Mouse (Mus musculus) spleen, adult 12 weeks (tissue): ENCODE data around the gene Popdc3.
"Not testable (repeated sequence)": the region's sequence is repeated elsewhere in the genome, so short reads cannot be mapped to it uniquely, and the experiment has no call there.

Source experiments
- DNase-seq: peaks from one replicate; pipeline ENCODE4 v3.0.0; 2022; ENCODE audit warnings: low spot score

Popdc3 gene

DNA sequence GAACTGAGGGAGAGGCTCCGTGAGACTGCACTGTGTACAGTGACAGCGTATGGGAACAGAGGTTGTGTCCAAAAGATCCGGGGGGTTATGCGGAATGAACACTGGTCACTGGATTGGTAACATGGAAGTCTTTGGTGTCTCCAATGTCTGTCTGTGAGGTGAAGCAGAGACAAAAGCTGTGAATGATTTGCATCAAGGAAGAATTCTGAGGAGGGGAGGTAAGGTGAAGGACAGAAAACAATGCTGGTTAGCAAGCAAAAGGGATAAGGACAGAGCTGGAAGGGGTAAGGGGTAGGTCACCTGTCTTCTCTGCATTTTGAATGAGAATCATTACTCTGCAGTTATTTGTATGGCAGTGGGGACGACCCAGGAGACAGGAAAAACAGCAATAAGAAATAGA lies 16.6 kb downstream of the Popdc3 start:
- DNase-seq, result no peak

DNA sequence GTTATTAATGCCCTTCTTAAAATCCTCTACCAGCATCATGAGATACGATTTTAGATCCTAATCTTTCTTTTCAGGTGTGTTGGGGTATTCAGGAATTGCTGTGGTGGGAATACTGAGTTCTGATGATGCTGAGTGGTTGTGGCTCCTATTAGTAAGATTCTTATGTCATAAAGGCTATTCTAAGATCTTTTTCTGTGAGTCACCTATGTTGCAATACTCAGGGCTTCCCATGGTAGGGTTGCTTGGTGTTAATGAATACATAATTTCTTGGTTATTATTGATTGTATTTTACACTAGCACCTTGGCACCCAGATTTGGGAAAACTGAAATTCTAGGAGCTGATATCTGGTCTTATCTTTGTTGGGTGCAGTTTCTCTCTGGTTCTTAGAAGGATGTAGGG lies 26.7 kb downstream of the Popdc3 start:
- no peak for DNase-seq

- DNase-seq, result no peak
Observed at GRCm38 (mm10) chr10:45210201-45210600, 32.3 kb downstream of the Popdc3 start.

DNA sequence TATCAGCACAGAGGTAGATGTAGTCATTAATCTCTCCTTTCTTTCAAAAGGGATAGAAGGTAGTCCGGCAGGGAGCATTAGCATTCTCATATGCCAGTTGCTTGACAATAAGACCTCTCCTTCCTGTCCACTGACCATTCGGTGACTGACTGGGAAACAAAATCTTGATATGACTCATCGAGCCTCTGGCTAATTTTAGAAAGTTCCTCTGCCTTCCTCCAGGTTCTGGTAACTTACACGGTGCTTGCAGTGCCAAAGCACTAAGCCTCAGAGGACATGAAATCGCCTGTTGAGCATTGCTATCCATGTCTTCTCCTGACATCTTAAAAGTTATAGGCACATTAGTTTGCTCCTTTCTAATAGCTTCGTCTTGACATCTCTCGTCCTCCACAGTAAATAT lies 38.8 kb downstream of the Popdc3 start:
- DNase-seq, result no peak

DNA sequence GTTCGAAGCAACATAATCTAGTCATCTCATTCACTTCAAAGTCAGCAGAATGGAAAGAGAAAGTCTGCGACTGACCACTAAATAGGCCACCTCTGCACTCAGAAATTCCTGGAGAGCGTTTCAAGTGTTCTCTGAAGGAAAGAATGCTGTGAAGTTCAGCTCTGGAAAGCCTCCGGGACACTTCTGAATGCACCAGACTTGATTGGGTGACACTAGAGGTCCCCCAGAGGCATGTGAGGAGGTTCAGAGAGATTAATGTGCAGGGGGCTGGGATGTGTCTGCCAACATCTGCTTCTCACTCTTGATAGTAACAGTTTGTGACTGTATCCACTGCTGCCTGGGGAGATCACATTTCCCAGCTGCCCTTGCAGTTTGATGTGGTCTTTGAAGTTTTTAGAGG lies 52.1 kb downstream of the Popdc3 start:
- DNase-seq, result no peak

- no peak for DNase-seq
Observed at GRCm38 (mm10) chr10:45233351-45233750, 55.5 kb downstream of the Popdc3 start.

DNA sequence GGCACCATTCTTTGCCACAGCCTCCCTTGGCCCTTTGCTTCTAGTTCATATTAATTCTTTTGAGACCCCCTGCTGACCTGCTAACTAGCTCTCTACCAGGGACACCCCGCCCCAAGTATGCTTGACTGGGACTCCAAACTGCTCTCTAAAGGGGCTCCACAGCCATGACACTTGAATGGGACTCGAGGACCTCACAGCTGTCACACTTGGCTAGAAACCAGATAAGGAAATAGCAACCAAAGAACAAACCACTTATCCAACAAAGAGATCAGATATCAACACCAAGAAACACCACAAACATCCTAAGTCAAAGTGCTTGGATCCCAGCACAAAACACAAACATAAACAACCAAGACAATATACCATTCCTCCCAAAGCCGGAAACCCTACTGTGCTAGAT lies 58.4 kb downstream of the Popdc3 start:
- no peak for DNase-seq

DNA sequence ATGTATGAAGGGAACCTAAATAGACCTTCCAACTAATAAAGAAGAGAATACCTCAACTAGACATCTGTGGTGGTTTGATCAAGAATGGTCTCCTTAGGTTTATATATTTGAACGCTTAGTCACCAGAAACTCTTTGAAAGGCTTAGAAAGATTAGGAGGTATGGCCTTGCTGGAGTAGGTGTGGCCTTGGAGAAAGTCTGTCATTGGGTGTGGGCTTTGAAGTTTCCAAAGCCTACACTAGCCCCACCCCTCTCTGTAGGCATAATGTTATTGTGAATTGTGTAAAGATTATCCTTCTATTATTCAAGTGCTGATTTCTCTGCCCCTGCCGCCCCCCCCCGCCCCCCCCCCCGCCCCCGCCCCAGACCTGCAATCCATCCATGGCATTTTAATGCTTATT lies 59.6 kb downstream of the Popdc3 start:
- no peak for DNase-seq

GRCm38 (mm10) chr10:45260477-45260876 lies 82.6 kb downstream of the Popdc3 start:
- no peak for DNase-seq

GRCm38 (mm10) chr10:45262126-45262525 lies 84.2 kb downstream of the Popdc3 start:
- no peak for DNase-seq

- no peak for DNase-seq
Observed at GRCm38 (mm10) chr10:45276499-45276898, 98.6 kb downstream of the Popdc3 start.

DNA sequence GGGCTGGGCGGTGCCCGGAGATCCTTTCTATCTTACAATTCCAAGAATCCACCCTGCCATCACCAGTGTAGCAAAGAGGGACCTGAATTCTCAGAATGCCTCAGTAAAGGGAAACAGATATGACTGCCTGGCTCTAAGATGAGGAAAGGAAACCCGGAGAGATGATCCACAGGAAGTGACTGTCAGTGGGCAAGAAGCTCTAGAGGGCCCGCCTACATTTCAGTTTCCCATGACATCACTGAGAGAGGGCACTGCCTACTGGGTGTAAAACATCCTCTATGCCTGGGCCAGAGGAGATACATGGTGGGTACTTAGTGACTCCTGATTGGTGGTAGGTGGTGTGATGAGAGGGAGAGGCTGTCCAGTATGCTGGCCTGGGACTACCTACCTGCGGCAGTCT lies 99.1 kb downstream of the Popdc3 start:
- no peak for DNase-seq

DNA sequence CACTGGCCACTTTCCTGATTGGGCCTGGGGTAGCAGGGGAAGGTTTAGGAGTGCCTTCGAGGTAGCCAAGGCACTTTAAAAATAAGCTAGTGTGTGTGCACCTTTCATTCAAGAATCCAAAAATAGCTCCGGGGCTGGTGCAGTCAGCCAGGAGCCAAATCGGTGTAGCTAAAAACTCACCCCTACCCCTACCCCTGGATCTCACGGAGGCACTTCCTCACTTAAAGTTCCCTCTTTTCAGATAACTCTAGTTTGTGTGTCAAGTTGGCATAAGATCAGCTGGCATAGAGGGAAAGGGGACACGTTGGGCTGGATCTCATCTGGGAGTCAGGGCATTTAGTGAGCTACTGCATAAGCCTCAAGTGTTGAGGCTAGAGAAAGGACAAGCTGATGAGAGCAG lies 107.8 kb downstream of the Popdc3 start:
- DNase-seq, result no peak

GRCm38 (mm10) chr10:45288351-45288750 lies 110.5 kb downstream of the Popdc3 start:
- DNase-seq, result no peak

GRCm38 (mm10) chr10:45289218-45290105 lies 111.6 kb downstream of the Popdc3 start:
- DNase-seq, result no peak

GRCm38 (mm10) chr10:45290618-45291017 lies 112.7 kb downstream of the Popdc3 start:
- no peak for DNase-seq

DNA sequence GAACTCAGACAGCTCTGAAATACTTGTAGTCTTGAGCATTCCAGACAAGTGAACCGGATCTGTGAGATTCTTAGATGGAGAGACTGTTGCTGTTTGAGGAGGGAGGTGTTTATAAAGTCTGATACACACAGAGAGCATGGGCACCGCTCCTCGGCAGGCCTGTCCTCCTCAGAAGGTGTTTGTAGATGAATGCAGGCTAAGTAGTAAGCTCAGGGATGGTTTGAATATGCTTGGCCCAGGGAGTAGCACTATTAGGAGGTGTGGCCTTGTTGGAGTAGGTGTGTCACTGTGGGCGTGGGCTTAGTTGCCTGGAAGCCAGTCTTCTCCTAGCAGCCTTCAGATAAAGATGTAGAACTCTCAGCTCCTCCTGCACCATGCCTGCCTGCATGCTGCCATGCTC lies 114.3 kb downstream of the Popdc3 start:
- not testable (repeated sequence) for DNase-seq

DNA sequence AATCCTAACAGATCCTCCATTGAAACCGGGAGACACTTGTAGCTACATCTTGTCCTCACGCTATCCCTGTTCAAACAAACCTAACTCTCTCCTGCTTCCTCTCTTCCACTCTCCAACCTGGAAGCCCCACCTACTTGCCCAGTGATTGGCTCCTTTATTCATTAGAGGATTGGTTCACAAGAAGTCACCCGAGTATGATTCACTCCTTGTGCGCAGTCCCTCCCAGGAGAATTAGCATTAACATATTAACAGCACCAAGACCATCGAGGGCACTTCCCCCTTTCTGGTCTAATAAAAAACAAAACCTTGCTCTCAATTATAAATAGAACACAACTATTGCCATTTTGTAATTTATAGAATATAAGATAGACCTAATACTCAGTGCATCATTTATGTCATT lies 117.2 kb downstream of the Popdc3 start:
- DNase-seq, result no peak

GRCm38 (mm10) chr10:45298503-45298902 lies 120.6 kb downstream of the Popdc3 start:
- DNase-seq, result no peak

DNA sequence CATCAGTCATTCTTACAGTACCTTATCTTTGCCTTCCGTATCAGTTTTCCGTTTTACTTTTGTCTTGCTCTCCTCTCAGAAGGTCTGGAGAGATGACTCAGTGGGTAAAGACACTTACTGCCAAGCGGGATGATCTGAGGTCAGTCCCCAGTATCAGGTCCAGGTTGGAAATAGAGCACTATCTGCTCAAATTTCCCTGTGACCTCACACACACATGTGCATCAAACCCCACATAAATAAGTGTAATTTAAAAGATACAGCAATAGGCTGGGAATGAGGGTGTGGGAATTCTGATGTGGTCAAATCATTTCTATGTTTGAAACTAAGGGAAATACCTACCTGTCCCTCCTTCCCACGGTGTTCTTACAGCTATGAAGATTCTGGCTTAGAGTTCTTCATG lies 121.6 kb downstream of the Popdc3 start:
- no peak for DNase-seq

DNA sequence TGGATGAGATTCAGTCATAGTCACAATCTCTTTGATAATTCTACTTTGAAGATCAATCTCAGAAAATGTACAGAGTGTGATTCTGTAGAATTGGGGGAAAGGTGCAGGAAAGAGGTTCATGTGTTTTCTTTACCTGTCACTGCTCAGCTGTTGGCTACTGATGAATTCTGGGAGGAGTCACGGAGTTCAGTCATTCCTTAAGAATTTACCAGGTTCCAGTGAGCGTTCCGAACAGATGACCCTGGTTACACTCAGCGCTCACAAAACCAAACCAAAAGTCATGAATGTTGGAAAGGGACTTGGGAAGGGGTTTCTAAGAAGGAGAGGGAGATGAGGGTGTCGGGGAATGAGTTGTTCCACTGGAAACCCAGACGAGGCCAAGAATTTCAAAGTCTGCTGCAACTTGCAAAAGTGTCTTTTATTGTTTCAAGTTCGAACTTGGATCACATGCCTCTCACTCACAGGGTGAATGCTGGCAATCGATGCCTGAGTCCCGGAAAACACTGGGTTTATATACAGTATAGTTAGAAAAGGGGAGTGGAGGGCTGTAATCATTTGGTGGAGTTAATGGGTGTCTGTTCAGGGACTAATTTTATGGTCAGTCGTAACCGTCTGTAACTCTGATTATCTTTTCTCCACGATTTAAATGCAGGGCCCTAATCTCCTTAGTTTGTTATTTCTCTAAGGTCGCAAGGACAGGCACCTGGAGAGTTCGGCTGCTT lies 125.6 kb downstream of the Popdc3 start:
- DNase-seq, result no peak

DNA sequence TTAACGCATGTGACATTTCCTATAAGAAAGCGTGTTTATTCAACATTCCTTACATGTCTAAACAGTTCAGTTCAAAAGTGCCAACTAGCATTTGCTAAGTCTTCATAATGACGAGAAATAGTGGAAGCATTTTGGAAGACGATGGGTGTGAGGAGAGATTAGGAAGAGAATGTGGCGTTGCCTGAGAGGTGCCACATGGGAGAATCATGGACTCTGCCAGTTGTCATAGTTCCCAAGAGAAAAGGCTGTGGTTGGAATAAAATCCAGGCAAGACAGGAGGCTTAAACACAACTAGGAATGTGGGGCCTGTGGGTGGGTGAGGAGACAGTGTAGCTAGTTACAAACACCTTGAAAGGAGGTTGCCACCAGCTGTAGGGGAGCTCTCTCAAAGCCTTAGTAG lies 127.3 kb downstream of the Popdc3 start:
- DNase-seq, result no peak

DNA sequence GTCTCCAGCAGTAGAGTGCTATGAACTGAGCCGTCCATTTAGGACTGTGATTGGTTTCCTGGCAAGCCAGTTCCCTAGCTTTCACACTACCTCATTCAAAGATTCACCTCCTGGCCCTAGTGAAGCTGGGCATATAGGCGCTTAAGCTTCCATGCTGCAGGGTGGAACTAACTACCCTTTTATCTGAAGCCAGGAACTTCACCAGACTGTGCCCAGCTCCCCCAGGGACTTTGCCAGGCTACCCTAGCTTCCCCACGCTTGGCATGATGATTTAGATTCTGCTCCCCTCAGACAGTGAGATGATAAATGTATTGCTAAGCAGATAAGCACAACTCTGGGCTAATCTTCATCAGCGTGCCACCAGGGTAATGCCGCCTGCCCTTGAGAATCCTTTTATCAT lies 133.2 kb downstream of the Popdc3 start:
- no peak for DNase-seq

- no peak for DNase-seq
Observed at GRCm38 (mm10) chr10:45311624-45312023, 133.7 kb downstream of the Popdc3 start.
